Mouse (Mus musculus): ENCODE results near the gene Eva1c. TPM values are rescaled to one million over a fixed set of nuclear protein-coding genes. Genes with fewer than 3 reads are reported as not detected.

Gene Eva1c
- polyA plus RNA-seq, 1 experiment from 2014 or later, result 0.91 TPM

DNA sequence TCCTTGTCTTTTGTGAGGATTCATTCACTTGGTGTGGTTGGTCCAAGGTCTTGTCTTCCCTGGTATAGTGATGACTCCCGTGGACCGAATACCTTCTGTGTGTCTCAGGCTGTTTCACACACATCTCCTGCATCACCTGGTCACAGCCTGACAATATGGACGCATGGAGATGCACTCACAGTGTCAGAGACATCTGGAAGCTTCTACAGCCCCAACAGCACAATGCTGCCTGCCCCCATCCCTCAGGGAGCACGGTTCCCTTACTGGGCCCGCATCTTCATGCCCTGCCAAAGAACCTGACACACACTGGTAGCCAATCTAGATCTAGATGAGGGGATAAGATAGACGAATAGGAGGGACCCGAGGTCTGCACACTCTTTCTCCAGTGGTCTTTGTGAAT is 2.6 kb downstream of the Eva1c start:
- 80% methylated on average over 7 of the region's 7 CpGs for whole genome bisulfite sequencing
- H3K9ac ChIP-seq, result no peak overlapping the region
- peaks cover 51% of the 10 kb centered on the region for H3K27me3 ChIP-seq
- H3K4me3 ChIP-seq (replicated peaks), result no peak overlapping the region
- H3K36me3 ChIP-seq, result no peaks in the 10 kb centered on the region
- no peak for ATAC-seq (replicated peaks; ENCODE audit: low FRiP score)
- H3K4me2 ChIP-seq, result no peak overlapping the region
- no peaks in the 10 kb centered on the region for H3K9me3 ChIP-seq (replicated peaks)
- H3K27ac ChIP-seq, result no peak overlapping the region
- H3K4me1 ChIP-seq, result peaks cover 26% of the 10 kb centered on the region

- H3K9me3 ChIP-seq (replicated peaks), result no peaks in the 10 kb centered on the region
- H3K36me3 ChIP-seq, result no peaks in the 10 kb centered on the region
- peak overlapping the region; percentile 48 for H3K4me3 ChIP-seq (replicated peaks)
- ATAC-seq (replicated peaks; ENCODE audit: low FRiP score), result peak; percentile 82
- under 1% methylated on average over 43 of the region's 45 CpGs for WGBS
- H3K9ac ChIP-seq, result peak overlapping the region; percentile 51; the same call in 1 of the 2 replicates
- H3K27me3 ChIP-seq, result peaks cover 51% of the 10 kb centered on the region
- H3K27ac ChIP-seq, result peak overlapping the region; percentile 42; the same call in 1 of the 2 replicates
- H3K4me1 ChIP-seq, result peaks cover 26% of the 10 kb centered on the region
- peak overlapping the region; percentile 96 for H3K4me2 ChIP-seq
Measured at GRCm38 (mm10) chr16:90829894-90830685, 3.6 kb downstream of the Eva1c start.

DNA sequence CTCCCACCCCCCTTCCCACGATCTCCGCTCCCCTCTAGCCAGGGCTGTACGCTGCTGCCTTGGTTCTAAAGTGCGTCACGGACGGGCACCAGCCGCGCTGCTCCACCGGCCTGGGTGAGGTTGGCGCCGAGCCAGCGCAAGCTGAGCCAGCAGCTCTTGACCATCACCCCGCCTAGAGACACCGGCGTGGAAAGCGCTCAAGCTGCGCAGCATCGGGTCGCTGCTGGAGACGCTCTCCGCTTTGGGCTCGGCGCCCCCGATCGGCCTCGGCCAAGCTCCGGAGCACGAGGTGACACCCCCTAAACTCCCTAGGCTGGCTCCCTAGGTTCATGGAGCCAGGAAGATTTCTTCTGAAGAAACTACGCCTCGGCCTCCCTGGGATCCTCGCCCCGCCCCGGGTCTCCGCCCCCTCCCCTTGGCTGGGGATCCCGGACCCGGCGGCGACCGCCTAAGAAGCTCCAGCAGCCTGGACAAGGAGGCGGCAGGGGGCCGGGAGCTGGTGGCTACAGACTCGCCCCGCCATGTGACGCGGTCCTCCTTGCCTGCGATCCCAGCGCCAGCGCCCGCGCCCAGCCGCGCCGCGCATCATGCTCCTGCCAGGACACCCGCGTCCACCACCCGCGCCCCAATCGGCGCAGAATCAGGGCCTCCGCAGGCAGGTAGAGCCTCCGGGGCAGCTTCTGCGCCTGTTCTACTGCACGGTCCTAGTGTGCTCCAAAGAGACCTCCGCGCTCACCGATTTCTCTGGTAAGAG is 4.3 kb downstream of the Eva1c start:
- under 1% methylated on average over 67 of the region's 67 CpGs for WGBS
- Histone ChIP-seq H3K4me3 (replicated peaks) (peak overlapping the region; percentile 48), H3K9me3 (replicated peaks) (no peaks in the 10 kb centered on the region), H3K27ac (peak overlapping the region; percentile 42; the same call in 1 of the 2 replicates), H3K4me2 (peak overlapping the region; percentile 96), H3K27me3 (peaks cover 51% of the 10 kb centered on the region), H3K4me1 (peaks cover 26% of the 10 kb centered on the region), H3K9ac (peak overlapping the region; percentile 51), H3K36me3 (no peaks in the 10 kb centered on the region)
- peak; percentile 77 for ATAC-seq (replicated peaks; ENCODE audit: low FRiP score)

- Histone ChIP-seq H3K36me3 (no peaks in the 10 kb centered on the region), H3K9ac (no peak overlapping the region), H3K27me3 (peaks cover 51% of the 10 kb centered on the region), H3K4me3 (replicated peaks) (peak overlapping the region; percentile 48), H3K4me1 (peaks cover 26% of the 10 kb centered on the region), H3K9me3 (replicated peaks) (no peaks in the 10 kb centered on the region), H3K4me2 (peak overlapping the region; percentile 96), H3K27ac (no peak overlapping the region)
- 0 out of 2 replicates have a peak, but pooled peaks have one; percentile 7 for ATAC-seq (replicated peaks; ENCODE audit: low FRiP score)
- WGBS, result 18% methylated on average over 15 of the region's 15 CpGs
Measured at GRCm38 (mm10) chr16:90831676-90832075, 5.2 kb downstream of the Eva1c start.

DNA sequence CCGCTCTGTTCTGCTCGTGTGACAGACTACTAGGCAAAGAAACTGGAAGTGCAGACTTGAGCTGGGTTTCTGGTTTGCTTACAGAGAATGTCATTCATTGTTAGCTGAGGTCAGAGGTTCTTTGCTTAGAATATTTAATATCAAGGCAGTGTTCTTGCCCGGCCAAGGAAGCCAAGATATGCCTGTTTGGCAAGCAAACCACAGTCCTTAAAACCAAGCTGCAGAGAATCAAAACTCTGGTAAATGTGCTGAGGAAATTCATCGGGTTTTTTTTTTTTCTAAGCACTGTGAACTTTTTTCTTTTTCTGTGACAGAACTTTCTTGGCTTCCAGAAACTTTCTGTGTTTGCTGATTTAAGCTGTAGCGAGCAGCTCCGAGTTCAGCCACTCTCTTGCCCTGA is 6.0 kb downstream of the Eva1c start:
- H3K27ac ChIP-seq, result no peak overlapping the region
- no peak overlapping the region for H3K4me2 ChIP-seq
- 48% methylated on average over 6 of the region's 6 CpGs for WGBS
- H3K9me3 ChIP-seq (replicated peaks), result no peaks in the 10 kb centered on the region
- H3K27me3 ChIP-seq, result peaks cover 51% of the 10 kb centered on the region
- H3K4me1 ChIP-seq, result peaks cover 26% of the 10 kb centered on the region
- no peaks in the 10 kb centered on the region for H3K36me3 ChIP-seq
- ATAC-seq (replicated peaks; ENCODE audit: low FRiP score), result no peak
- no peak overlapping the region for H3K9ac ChIP-seq
- no peak overlapping the region for H3K4me3 ChIP-seq (replicated peaks)

GRCm38 (mm10) chr16:90833041-90833791 is 6.7 kb downstream of the Eva1c start:
- no peak for ATAC-seq (replicated peaks; ENCODE audit: low FRiP score)
- no peak overlapping the region for H3K4me2 ChIP-seq
- H3K9me3 ChIP-seq (replicated peaks), result no peaks in the 10 kb centered on the region
- H3K27me3 ChIP-seq, result peaks cover 47% of the 10 kb centered on the region
- H3K4me1 ChIP-seq, result peaks cover 26% of the 10 kb centered on the region
- no peak overlapping the region for H3K27ac ChIP-seq
- WGBS, result 33% methylated on average over 9 of the region's 9 CpGs
- no peaks in the 10 kb centered on the region for H3K36me3 ChIP-seq
- H3K4me3 ChIP-seq (replicated peaks), result no peak overlapping the region
- no peak overlapping the region for H3K9ac ChIP-seq

DNA sequence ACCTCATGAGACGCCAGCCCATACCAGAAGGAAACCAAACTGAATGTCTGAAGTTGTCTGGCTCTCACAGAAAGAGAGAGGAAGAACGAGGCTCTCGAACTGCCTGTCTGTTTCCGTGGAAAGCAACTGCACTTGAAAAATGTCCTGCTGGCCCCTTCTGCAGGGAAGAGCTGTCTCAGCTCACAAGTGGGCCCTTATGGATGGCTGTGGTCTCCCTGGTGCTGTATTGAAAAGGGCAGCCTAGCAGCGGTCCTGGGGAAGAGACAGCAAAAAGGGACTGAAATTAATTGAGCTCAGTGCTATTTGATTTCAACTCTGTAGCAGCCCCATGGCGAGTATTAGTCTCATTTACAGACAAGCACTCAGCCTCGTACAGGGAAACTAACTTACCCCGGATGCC is 10.9 kb downstream of the Eva1c start:
- H3K9ac ChIP-seq, result no peak overlapping the region
- no peak overlapping the region for H3K27ac ChIP-seq
- no peak overlapping the region for H3K4me3 ChIP-seq (replicated peaks)
- H3K36me3 ChIP-seq, result no peaks in the 10 kb centered on the region
- H3K27me3 ChIP-seq, result peaks cover 5% of the 10 kb centered on the region
- no peak overlapping the region for H3K4me2 ChIP-seq
- peaks cover 5% of the 10 kb centered on the region; the same call in 1 of the 2 replicates for H3K4me1 ChIP-seq
- no peak for ATAC-seq (replicated peaks; ENCODE audit: low FRiP score)
- no peaks in the 10 kb centered on the region for H3K9me3 ChIP-seq (replicated peaks)
- WGBS, result 79% methylated on average over 8 of the region's 8 CpGs

- peaks cover 17% of the 10 kb centered on the region; the same call in 1 of the 2 replicates for H3K4me1 ChIP-seq
- H3K36me3 ChIP-seq, result no peaks in the 10 kb centered on the region
- WGBS, result 64% methylated on average over 9 of the region's 9 CpGs
- H3K27me3 ChIP-seq, result peaks cover 2% of the 10 kb centered on the region; the same call in 1 of the 2 replicates
- H3K4me3 ChIP-seq (replicated peaks), result no peak overlapping the region
- ATAC-seq (replicated peaks; ENCODE audit: low FRiP score), result no peak
- H3K9me3 ChIP-seq (replicated peaks), result no peaks in the 10 kb centered on the region
- H3K9ac ChIP-seq, result no peak overlapping the region
- H3K27ac ChIP-seq, result no peak overlapping the region
- no peak overlapping the region for H3K4me2 ChIP-seq
Measured at GRCm38 (mm10) chr16:90842164-90842563, 15.6 kb downstream of the Eva1c start.

DNA sequence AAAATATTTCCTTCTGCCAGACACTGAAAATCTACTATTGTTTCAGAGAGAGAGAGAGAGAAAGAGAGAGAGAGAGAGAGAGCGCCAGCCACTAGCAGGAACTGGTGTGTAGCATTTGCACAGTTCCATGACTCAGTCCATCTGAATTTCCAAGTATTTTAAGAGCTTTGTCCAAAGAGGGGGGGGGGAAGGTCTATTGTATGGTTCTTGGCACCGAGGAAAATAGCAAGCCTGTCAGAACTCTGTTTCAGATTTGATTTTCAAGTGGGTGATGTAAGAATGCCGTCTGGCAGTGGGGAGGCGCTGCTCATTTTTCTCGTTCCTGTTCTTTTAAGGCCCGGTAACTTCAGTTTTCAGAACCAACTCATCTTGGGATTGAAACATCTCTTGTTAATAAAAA is 18.5 kb downstream of the Eva1c start:
- 85% methylated on average over 6 of the region's 6 CpGs for WGBS
- Histone ChIP-seq H3K27me3 (peaks cover 2% of the 10 kb centered on the region; the same call in 1 of the 2 replicates), H3K9me3 (replicated peaks) (no peaks in the 10 kb centered on the region), H3K36me3 (no peaks in the 10 kb centered on the region), H3K27ac (no peak overlapping the region), H3K9ac (no peak overlapping the region), H3K4me3 (replicated peaks) (no peak overlapping the region), H3K4me2 (no peak overlapping the region), H3K4me1 (peaks cover 33% of the 10 kb centered on the region)
- ATAC-seq (replicated peaks; ENCODE audit: low FRiP score), result no peak

GRCm38 (mm10) chr16:90845591-90845990 is 19.1 kb downstream of the Eva1c start:
- 58% methylated on average over 13 of the region's 13 CpGs for WGBS
- 0 out of 2 replicates have a peak, but pooled peaks have one; percentile 37 for ATAC-seq (replicated peaks; ENCODE audit: low FRiP score)
- Histone ChIP-seq H3K36me3 (no peaks in the 10 kb centered on the region), H3K4me2 (no peak overlapping the region), H3K9me3 (replicated peaks) (no peaks in the 10 kb centered on the region), H3K4me1 (peaks cover 33% of the 10 kb centered on the region), H3K27me3 (peaks cover 2% of the 10 kb centered on the region; the same call in 1 of the 2 replicates), H3K4me3 (replicated peaks) (no peak overlapping the region), H3K27ac (no peak overlapping the region), H3K9ac (no peak overlapping the region)

DNA sequence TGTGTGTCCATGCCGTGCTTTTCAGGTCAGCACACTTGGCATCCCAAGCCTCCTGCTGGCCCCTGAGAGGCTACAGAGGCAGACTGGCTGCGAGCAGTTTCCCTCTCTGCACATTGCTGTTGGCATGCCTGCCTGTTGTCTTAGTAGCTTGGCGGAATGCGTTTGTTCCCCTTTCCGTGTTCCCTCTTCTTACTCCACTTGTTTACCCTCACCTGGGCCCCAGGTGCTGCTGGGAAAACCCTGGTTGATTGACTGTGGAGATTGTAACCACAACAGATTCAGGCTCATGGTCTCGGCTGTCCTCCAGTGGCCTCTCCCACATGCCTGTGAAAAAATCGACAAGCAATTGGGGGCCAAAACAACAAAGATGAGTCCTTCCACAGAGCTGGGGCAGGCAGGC is 22.2 kb downstream of the Eva1c start:
- H3K36me3 ChIP-seq, result no peaks in the 10 kb centered on the region
- H3K9ac ChIP-seq, result no peak overlapping the region
- 75% methylated on average over 7 of the region's 7 CpGs for WGBS
- no peak overlapping the region for H3K27ac ChIP-seq
- H3K4me1 ChIP-seq, result peaks cover 22% of the 10 kb centered on the region
- no peak overlapping the region for H3K4me3 ChIP-seq (replicated peaks)
- H3K4me2 ChIP-seq, result no peak overlapping the region
- no peaks in the 10 kb centered on the region for H3K27me3 ChIP-seq
- no peaks in the 10 kb centered on the region for H3K9me3 ChIP-seq (replicated peaks)
- ATAC-seq (replicated peaks; ENCODE audit: low FRiP score), result no peak

Data from kidney, embryonic 15.5 days (tissue).